Mouse (Mus musculus): ENCODE measurements around the gene Mrpl33.

Mrpl33 gene

DNA sequence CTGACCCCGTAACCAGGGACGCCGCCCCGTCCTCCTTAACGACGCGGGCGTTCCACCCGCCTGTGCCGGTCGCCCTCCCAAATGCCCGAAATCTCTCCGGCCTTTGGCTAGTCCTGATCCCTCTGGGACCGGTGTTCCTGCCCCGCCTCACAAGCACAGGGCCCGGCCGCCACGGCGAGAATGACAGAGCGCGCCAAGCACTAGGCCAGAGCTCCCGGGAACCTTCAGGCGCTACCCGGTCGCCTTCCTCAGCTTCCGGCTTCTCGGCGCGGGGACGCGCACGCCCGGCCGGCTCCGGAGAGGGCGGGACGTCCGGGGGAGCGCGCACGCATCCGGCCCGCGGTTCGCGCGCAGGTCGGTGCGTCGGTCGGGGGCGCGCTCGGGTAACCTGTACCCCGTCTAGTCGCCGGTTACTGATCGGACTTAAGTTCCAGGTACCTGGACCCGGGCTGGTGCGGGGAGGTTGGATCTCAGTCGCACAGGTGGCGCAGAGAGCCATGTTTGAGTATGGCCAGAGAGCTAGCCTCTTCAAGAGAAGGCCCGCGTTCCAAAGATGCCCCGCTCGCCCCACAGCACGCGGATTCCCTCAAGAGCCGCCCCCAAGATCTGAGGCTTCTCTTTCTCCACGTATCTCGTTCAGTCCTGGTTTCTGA, 101.0 kb downstream of the Mrpl33 start, which contains the start of gene Babam2:
Babam2 (plus strand) TSS at position 41 of the 653 bp plus-strand sequence.
- peak; percentile 21; the same call in 1 of the 2 replicates for TF ChIP-seq GATA4 (IDR thresholded peaks at IDR 0.05; ENCODE audit: insufficient replicate concordance, low read length)

DNA sequence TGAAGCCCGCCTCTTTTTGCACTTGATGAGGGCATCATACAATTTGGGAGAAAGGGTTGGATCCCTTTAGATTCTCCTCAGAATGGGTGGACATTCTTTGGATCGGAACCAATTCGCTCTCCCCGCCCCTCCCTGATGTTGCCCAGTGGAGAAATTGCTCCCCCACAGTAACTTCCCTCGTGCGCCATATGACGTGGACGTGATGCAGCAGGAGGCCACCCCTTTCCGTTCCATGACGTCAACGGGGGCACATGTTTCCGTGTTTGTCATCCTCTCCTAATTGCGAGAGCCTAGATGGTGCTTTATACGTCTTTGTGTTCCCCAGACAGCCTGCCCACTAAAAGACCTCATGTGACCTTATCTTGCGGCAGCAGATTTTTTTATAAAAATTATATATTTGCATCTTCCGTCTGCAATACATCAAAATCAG, 101.6 kb downstream of the Mrpl33 start:
- TF ChIP-seq GATA4 (IDR thresholded peaks at IDR 0.05; ENCODE audit: insufficient replicate concordance, low read length): no peak

DNA sequence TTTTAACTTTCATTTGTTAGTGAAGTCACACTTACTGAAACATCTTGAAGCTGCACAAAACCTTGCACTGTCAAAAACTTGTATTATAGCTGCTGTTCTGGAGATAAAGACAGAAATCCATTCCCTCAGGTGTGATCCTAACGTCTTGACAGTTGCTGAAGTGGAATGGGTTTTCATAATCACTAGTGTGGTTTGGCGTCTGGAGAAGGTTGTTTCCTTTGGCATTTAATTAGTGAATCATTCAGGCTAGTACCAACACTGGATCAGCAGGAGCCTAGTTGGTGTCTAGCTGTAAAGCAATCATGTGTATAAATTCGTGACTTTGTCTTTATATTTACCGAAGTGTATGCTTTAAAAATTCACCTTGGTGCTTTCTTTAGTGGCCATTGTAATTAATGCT, 102.2 kb downstream of the Mrpl33 start:
- no peak for TF ChIP-seq GATA4 (IDR thresholded peaks at IDR 0.05; ENCODE audit: insufficient replicate concordance, low read length)

DNA sequence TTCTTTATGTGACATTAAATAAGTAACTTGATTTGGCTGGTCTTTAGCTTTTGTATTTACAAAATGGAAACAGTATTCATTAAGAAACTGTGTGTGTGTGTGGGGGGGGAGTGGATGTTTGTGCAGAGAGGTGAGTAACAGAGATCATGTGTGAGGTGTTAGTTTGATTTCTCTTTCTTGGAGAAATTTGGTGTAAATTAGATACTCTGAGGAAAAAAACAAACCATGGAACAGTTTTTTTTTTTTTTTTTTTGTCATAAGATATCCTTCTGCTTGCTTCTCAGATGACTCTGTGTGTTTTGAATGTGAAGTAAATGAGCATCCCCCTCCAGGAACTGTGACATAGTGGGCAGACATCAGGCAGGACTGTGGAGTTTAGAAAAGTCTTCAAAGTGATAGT, 102.7 kb downstream of the Mrpl33 start:
- TF ChIP-seq GATA4 (IDR thresholded peaks at IDR 0.05; ENCODE audit: insufficient replicate concordance, low read length): no peak

DNA sequence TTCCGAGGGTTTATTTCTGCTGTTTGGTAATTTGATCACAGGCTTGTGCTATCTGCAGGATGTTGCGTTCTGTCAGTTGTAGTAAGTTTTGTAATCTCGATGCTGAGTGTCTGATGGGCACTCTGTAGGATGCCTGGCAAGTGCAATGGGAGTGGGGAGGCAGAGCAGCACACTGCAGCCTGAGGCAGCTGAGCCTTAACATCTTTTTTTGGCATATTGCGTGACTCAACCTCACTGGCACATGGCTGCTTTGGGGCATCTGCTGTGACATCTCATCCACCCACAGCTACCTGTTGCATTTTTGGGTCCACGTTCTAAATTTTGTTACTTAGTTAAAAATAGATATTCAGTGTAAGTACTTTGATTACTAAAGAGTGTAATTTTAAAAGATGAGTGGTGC, 108.2 kb downstream of the Mrpl33 start:
- TF ChIP-seq GATA4 (IDR thresholded peaks at IDR 0.05; ENCODE audit: insufficient replicate concordance, low read length): no peak

DNA sequence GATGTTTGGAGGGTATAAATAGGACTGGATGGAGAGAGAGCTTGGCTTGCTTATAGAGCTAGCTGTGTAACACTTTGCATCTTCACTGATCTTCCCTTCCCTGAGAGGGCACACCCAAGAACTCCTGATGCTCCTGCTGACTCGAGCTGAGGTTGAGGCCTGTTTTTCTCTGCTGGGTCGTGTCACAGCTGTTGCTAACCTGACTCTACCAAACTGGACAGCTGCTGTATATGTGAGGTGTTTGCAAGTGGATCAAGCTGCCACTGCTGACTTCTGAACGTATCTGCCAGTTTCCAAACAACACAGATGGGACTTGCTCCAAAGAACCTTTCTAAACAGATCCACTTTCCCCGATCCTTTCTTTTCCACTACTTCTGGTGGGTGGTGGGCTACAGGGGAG, 110.1 kb downstream of the Mrpl33 start:
- TF ChIP-seq GATA4 (IDR thresholded peaks at IDR 0.05; ENCODE audit: insufficient replicate concordance, low read length): no peak

DNA sequence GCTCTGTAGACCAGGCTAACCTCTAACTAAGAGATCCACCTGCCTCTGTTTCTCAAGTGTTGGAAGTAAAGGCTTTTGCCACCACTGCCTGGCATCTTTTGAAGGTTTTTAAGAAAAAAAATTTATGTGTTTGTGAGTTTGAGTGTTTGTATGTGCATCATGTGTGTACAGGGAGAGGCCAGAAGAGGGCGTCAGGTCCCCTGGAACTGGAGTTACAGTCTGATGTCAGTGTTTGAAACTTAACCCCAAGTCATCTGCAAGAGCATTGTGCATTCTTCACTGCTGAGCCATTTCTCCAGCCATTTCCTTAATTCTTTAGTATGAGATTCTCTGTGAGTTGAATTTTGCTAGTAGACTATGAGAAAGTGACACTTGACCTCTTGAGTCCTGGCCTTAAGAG, 112.7 kb downstream of the Mrpl33 start:
- no peak for TF ChIP-seq GATA4 (IDR thresholded peaks at IDR 0.05; ENCODE audit: insufficient replicate concordance, low read length)

DNA sequence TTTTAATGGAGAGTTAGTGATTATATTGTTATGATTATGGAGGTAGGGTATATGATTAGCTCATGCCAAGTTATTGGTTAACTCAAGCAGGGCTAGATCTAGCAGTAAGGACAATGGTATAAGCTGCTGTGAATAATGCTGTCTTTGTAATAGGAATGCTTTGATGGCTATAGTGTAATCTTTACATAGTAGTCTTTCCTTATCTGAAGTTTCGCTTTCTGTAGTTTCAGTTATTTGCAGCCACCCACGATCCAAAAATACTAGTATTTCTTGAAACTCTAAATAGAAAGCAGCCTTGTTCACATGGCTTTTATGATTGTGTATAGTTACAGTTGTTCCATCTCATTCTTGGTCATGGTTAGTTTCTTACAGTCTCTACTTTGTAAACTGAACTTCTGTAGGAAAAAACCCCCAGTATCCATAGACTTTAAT, 116.6 kb downstream of the Mrpl33 start:
- TF ChIP-seq GATA4 (IDR thresholded peaks at IDR 0.05; ENCODE audit: insufficient replicate concordance, low read length): no peak

DNA sequence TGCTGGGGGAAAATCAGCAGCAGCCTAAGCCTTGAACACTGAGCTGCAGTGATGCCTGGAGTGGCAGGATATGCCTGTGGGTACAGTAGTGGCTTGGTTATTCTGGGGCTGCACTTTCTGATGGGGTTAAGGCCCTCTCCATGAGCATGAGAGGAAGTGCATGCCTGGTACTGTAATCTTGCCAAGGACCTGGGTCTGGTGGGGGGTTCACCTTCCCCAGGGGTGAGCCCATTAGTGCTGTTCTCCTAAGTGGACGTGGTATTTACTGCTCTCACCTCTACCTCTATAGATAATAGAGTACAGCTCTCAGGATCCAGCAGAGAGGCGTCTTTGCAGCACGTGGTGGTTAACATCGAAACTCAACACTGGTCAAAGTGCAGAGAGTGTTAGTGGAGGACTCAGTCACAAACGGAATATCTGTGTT, 117.1 kb downstream of the Mrpl33 start:
- TF ChIP-seq GATA4 (IDR thresholded peaks at IDR 0.05; ENCODE audit: insufficient replicate concordance, low read length): no peak

Data from liver, adult (tissue).